Mouse (Mus musculus) kidney, postnatal 36 days (tissue): ENCODE data around the gene Cul4a.
"Not testable (repeated sequence)": the region's sequence is repeated elsewhere in the genome, so short reads cannot be mapped to it uniquely, and the experiment has no call there.

Experiments used
- DNase-seq, 2 experiments: peaks; one replicate each; pipeline ENCODE4 v3.0.0; 2021 to 2022; ENCODE audit warnings: mixed read lengths in 2 of 2

The Cul4a gene

DNA sequence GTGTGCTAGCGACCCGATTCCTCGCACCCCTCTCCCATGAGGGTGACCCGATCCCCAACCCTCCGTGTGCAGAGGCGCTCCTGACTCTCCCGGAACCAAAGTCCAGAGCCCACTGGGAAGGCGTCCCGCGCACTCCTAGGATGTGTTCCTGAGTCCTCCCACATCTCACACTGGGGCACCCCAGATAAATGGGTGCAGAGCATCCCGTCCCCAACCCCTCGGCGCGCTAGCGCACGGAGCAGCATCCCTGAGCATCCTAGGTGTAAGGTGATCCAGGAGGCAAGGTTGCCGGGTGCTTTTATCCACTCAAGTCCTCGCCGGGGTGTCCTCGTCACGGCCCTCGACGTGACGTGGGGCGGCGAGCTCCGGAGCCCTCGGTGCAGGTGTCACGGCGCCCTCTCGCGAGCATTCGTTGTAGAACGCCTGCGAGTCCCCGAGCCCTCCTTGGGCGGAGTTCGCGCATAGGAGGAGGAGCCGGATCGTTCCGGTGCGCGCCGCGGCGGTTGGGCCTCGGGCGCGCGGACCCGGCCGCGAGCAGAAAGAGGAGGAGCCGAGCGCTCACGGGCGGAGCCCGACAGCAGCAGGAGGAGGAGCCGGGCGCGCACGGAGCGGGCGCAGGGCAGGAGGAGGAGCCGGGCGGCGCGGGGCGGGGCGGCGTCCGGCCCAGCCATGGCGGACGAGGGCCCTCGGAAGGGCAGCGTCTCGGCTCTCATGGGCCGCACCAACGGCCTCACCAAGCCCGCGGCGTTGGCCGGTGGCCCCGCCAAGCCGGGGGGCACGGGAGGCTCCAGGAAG is at the start of gene Cul4a, which contains the start of gene Pcid2:
Cul4a (plus strand) TSS at position 535 of the 795 bp plus-strand sequence.
Pcid2 (minus strand) TSS at position 373 of the 795 bp plus-strand sequence.
- peak; percentile 96 to 99 for DNase-seq

DNA sequence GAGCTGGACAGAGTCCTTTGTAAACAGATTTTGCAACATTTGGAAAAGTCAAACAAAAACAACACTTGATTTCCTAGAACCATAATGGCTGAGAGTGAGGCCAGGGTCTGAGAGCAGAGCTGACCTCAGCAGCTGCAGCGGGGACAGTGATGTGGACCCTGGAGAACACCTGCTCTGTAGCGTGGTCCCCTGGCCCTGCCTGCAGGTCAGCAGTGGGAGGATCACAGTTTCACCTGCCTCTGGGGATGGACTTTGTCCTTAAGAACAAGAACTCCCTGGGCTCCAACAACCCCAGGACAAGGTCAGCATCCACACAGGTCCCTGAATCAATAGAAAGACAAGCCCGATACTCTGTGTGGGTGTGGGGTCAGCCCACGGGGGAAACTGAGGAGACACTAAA is 48.1 kb upstream of the Cul4a start:
- peak; percentile 46 to 54 for DNase-seq

GRCm38 (mm10) chr8:13060441-13061150 is 44.8 kb upstream of the Cul4a start, which contains the start of gene Proz:
Proz (plus strand) TSS chr8:13060914.
- peak; percentile 81 to 86 for DNase-seq

- no peak for DNase-seq
Measured at GRCm38 (mm10) chr8:13063112-13063511, 42.3 kb upstream of the Cul4a start.

- no peak for DNase-seq
Measured at GRCm38 (mm10) chr8:13073255-13073654, 32.2 kb upstream of the Cul4a start.

GRCm38 (mm10) chr8:13075044-13075443 is 30.4 kb upstream of the Cul4a start:
- no peak for DNase-seq

GRCm38 (mm10) chr8:13075579-13075978 is 29.8 kb upstream of the Cul4a start:
- DNase-seq: not testable (repeated sequence)

GRCm38 (mm10) chr8:13077542-13077941 is 27.9 kb upstream of the Cul4a start:
- DNase-seq: no peak

DNA sequence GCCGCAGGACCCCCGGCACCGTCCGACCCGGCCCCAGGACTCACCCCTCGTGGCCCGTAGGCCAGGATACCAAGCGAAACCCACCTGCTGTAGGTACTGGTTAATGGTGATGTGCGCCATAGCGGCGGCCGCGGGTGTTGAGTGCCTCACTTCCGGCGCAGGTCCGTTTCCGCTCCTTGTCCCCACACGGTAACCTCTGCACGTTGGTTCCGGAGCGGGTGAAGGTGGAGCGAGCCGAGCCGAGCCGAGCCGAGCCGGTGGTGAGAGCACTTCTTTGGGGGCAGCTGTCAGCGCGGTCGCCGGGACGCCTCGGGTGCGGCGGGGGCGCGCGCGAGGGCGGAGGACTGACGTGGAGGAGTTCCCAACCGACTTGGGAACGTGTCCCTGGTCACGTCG is 732 bp upstream of the Cul4a start:
- peak; percentile 91 to 93 for DNase-seq

DNA sequence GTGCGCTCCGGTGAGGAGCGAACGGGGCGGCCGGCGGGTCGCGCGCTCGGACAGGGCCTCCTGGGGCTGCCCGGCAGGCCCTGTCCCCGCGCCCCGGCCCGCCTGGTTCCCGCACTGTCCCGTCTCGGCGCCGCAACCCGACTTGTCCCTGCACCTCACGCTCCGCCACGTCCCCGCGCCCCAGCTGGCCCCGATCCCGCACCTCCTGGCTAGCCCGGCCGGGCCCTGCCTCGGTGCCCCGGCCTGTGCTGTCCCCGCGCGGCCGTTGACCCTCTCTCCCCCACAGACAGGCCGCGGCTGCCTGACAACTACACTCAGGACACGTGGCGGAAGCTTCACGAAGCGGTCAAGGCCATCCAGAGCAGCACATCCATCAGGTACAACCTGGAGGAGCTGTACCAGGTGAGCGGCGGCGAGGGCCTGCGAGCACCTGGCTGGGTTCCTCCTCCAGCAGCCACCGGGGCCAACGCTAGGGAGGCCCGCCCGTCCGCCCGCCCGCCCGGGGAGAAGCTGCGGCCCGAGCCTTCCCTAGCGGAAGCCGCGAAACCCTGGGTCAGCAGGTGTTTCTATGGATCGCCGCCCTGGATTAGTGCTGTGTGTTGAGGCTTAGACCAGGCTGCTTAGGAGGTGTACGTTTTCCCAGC is 609 bp downstream of the Cul4a start:
- DNase-seq: peak; percentile 55 to 76

GRCm38 (mm10) chr8:13107990-13108638 is 2.7 kb downstream of the Cul4a start:
- no peak for DNase-seq

DNA sequence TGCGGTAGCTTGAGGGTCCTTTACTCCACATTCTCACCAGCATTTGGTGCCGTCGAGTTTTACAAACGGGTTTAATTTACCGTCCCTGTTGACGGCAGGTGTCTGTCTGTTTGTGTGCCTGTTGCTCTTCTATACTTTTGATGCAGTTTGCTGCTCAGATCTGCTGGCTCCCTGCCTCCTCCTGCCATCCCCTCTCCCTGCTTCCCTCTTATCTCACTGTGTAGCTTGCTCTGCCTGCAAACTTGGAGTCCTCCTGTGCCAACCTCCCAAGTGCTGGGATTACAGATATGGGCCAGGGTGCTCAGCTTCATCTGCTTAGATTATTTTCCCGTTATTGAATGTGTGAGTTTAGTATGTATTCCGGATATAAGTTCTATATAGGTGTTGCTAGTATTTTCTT is 3.5 kb downstream of the Cul4a start:
- DNase-seq: no peak

- DNase-seq: no peak
Measured at GRCm38 (mm10) chr8:13109416-13109960, 4.1 kb downstream of the Cul4a start.

- no peak for DNase-seq
Measured at GRCm38 (mm10) chr8:13111917-13112316, 6.5 kb downstream of the Cul4a start.

DNA sequence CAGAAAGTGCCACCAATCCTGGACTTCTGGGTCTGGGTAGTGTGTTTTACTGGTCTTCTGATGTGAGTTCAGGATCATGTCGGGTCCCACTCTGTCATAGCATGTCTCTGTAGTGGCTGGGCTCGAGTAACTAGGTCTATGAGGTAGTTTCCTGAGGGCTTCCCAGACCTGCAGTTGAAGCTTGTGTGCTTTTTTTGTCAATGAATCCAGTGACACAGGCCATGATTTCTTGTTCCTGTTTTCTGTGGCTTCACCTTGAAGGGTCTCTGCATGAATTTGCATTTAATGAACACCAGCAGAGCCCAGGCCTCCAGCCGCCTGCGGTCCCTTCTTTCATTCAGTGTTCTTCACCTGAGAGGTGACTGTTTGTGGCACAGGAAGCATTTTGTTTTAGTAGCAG is 7.8 kb downstream of the Cul4a start:
- no peak for DNase-seq

GRCm38 (mm10) chr8:13117096-13117495 is 11.7 kb downstream of the Cul4a start:
- DNase-seq: no peak

- no peak for DNase-seq
Measured at GRCm38 (mm10) chr8:13118516-13118915, 13.1 kb downstream of the Cul4a start.

DNA sequence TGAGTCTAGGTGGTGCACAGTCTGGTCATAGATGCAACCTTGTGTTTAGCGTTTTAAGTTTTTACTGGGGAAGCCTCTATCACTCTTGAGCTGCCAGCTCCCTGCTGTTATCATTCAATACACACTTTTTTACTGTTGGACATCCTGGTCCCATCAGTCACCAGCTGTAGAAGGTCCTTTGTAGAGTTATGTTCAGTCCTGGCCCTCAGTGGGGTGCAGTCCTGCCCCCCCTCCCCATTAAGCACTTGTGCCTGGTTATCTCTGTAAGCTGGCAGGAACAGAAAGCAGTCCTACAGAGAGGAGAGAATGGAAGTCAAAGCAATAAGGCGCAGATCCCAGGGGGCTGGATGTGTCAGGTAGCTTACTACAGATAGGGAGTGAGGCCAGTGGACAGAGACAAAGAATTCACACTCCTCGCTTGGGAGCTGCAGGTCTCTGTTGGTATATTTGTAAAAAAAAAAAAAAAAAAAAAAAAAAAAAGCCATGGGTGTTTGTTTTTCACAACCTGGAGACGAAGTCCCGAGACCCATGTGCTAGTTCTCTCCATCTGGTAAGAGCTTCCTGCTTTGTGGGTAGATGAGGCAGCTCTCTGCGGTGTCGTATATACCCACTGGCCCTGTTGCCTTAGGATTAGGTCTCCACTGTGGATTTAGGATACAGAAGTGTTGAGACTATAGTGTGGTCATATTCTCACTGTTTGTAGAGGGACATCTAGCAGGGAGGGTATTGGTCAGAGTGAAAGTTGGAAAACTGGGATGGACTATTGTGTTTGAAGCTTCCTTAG is 15.7 kb downstream of the Cul4a start:
- no peak for DNase-seq

- no peak for DNase-seq
Measured at GRCm38 (mm10) chr8:13122887-13123421, 17.5 kb downstream of the Cul4a start.

- DNase-seq: no peak
Measured at GRCm38 (mm10) chr8:13124897-13125296, 19.5 kb downstream of the Cul4a start.

- peak; percentile 54 to 85 for DNase-seq
Measured at GRCm38 (mm10) chr8:13132220-13132619, 26.8 kb downstream of the Cul4a start.
